Mouse (Mus musculus) midbrain, embryonic 13.5 days (tissue): ENCODE data around the gene Hmmr. TPM values are rescaled to one million over a fixed set of nuclear protein-coding genes. Genes with fewer than 3 reads are reported as not detected.
"Not testable (repeated sequence)": the region's sequence is repeated elsewhere in the genome, so short reads cannot be mapped to it uniquely, and the experiment has no call there.

Source experiments
- ATAC-seq: fragments of 200-750 bp; cut with Nextera tagmentation; 2 replicates; pipeline ENCODE4 v1.8.0; 2017; ENCODE audit warnings: mild to moderate bottlenecking, moderate TSS enrichment, moderate library complexity
- H3K27ac ChIP-seq: fragments of 300-500 bp; sonication (generic); 2 replicates; pipeline ENCODE4 v1.5.1; 2015; ENCODE audit warnings: inconsistent platforms, mild to moderate bottlenecking, moderate library complexity
- H3K27me3 ChIP-seq: fragments of 300-500 bp; sonication (generic); 2 replicates; pipeline ENCODE4 v1.6.1; 2015; ENCODE audit warnings: mild to moderate bottlenecking, inconsistent platforms
- H3K36me3 ChIP-seq: fragments of 300-500 bp; sonication (generic); 2 replicates; pipeline ENCODE4 v1.6.1; 2015; ENCODE audit warnings: mild to moderate bottlenecking, inconsistent platforms
- H3K4me1 ChIP-seq: fragments of 300-500 bp; sonication (generic); replicated peaks from 2 replicates; pipeline ENCODE4 v1.6.1; 2015; ENCODE audit warnings: inconsistent platforms
- H3K4me2 ChIP-seq: fragments of 300-500 bp; sonication (generic); replicated peaks from 2 replicates; pipeline ENCODE4 v1.6.1; 2015; ENCODE audit warnings: moderate library complexity, mild to moderate bottlenecking, inconsistent platforms
- H3K4me3 ChIP-seq: fragments of 300-500 bp; sonication (generic); replicated peaks from 2 replicates; pipeline ENCODE4 v1.5.1; 2015; ENCODE audit warnings: mild to moderate bottlenecking, inconsistent platforms
- H3K9ac ChIP-seq: fragments of 300-500 bp; sonication (generic); replicated peaks from 2 replicates; pipeline ENCODE4 v1.6.1; 2015; ENCODE audit warnings: mild to moderate bottlenecking, inconsistent platforms
- H3K9me3 ChIP-seq: fragments of 300-500 bp; sonication (generic); 2 replicates; pipeline ENCODE4 v1.6.1; 2016; ENCODE audit warnings: mild to moderate bottlenecking, inconsistent platforms
- whole genome bisulfite sequencing: fragments of 180-500 bp; shearing (Covaris S2); methylation state at CpG from one replicate; pipeline ENCODE4 v1.1.7; 2015; 5-methylcytosine and 5-hydroxymethylcytosine counted together
- polyA plus RNA-seq: library from polyadenylated mRNA; unstranded; fragments of >200 nt; fragmentation: Nextera tagmentation; extraction: Ambion mirVana; gene quantifications from 2 replicates; pipeline ENCODE4 v1.2.1, GENCODE M21; 2015

Hmmr gene
- polyA plus RNA-seq, 1 experiment from 2014 or later = 19.2 TPM

GRCm38 (mm10) chr11:40746361-40746760 is 13.1 kb upstream of the Hmmr start:
- no peak for ATAC-seq
- Histone ChIP-seq H3K4me3 (no peak overlapping the region), H3K27me3 (no peaks in the 10 kb centered on the region), H3K36me3 (peaks cover 7% of the 10 kb centered on the region), H3K9me3 (no peaks in the 10 kb centered on the region), H3K27ac (no peak overlapping the region), H3K4me1 (no peaks in the 10 kb centered on the region), H3K9ac (no peak overlapping the region), H3K4me2 (no peak overlapping the region)
- WGBS = 92% methylated on average over 12 of the region's 12 CpGs

- no peak overlapping the region for H3K27ac ChIP-seq
- no peak overlapping the region for H3K9ac ChIP-seq
- WGBS = 93% methylated on average over 3 of the region's 3 CpGs
- H3K36me3 ChIP-seq = peaks cover 21% of the 10 kb centered on the region
- no peak overlapping the region for H3K4me2 ChIP-seq
- no peaks in the 10 kb centered on the region for H3K4me1 ChIP-seq
- no peaks in the 10 kb centered on the region for H3K27me3 ChIP-seq
- no peak overlapping the region for H3K4me3 ChIP-seq
- no peaks in the 10 kb centered on the region for H3K9me3 ChIP-seq
- no peak for ATAC-seq
These were observed 11.1 kb upstream of the Hmmr start for GRCm38 (mm10) chr11:40744348-40744747.

- Histone ChIP-seq H3K36me3 (peaks cover 42% of the 10 kb centered on the region), H3K4me3 (no peak overlapping the region), H3K27me3 (no peaks in the 10 kb centered on the region), H3K27ac (no peak overlapping the region), H3K4me2 (no peak overlapping the region), H3K9ac (no peak overlapping the region), H3K4me1 (no peaks in the 10 kb centered on the region), H3K9me3 (no peaks in the 10 kb centered on the region)
- ATAC-seq = no peak
- 92% methylated on average over 12 of the region's 12 CpGs for WGBS
These were observed 8.5 kb upstream of the Hmmr start for GRCm38 (mm10) chr11:40741605-40742262.

GRCm38 (mm10) chr11:40737369-40737768 is 4.1 kb upstream of the Hmmr start:
- H3K4me1 ChIP-seq = peaks cover 24% of the 10 kb centered on the region
- WGBS = 92% methylated on average over 3 of the region's 3 CpGs
- no peak overlapping the region for H3K9ac ChIP-seq
- H3K36me3 ChIP-seq = peaks cover 46% of the 10 kb centered on the region
- H3K9me3 ChIP-seq = no peaks in the 10 kb centered on the region
- H3K27me3 ChIP-seq = no peaks in the 10 kb centered on the region
- no peak overlapping the region for H3K4me2 ChIP-seq
- no peak overlapping the region for H3K27ac ChIP-seq
- ATAC-seq = no peak
- H3K4me3 ChIP-seq = no peak overlapping the region

GRCm38 (mm10) chr11:40734251-40734752 is 1.1 kb upstream of the Hmmr start:
- H3K9ac ChIP-seq = peak overlapping the region; percentile 91
- H3K27me3 ChIP-seq = no peaks in the 10 kb centered on the region
- H3K4me1 ChIP-seq = peaks cover 35% of the 10 kb centered on the region
- H3K9me3 ChIP-seq = no peaks in the 10 kb centered on the region
- H3K4me2 ChIP-seq = peak overlapping the region; percentile 73
- no peak for ATAC-seq
- peaks cover 25% of the 10 kb centered on the region for H3K36me3 ChIP-seq
- peak overlapping the region; percentile 92 for H3K4me3 ChIP-seq
- H3K27ac ChIP-seq = peak overlapping the region; percentile 78
- 3% methylated on average over 11 of the region's 11 CpGs for WGBS

- no peaks in the 10 kb centered on the region for H3K9me3 ChIP-seq
- H3K36me3 ChIP-seq = peaks cover 15% of the 10 kb centered on the region
- no peak overlapping the region for H3K27ac ChIP-seq
- no peaks in the 10 kb centered on the region for H3K27me3 ChIP-seq
- H3K4me2 ChIP-seq = peak overlapping the region; percentile 75
- H3K4me3 ChIP-seq = peak overlapping the region; percentile 92
- ATAC-seq = no peak
- H3K9ac ChIP-seq = peak overlapping the region; percentile 55; the same call in 1 of the 2 replicates
- WGBS = 1% methylated on average over 14 of the region's 14 CpGs
- H3K4me1 ChIP-seq = peaks cover 35% of the 10 kb centered on the region
These were observed 254 bp downstream of the Hmmr start for GRCm38 (mm10) chr11:40732997-40733338.

GRCm38 (mm10) chr11:40718324-40718723 is 14.9 kb downstream of the Hmmr start:
- Histone ChIP-seq H3K9me3 (no peaks in the 10 kb centered on the region), H3K27me3 (no peaks in the 10 kb centered on the region), H3K4me1 (no peaks in the 10 kb centered on the region), H3K9ac (no peak overlapping the region), H3K4me2 (no peak overlapping the region), H3K4me3 (no peak overlapping the region), H3K36me3 (peaks cover 47% of the 10 kb centered on the region), H3K27ac (no peak overlapping the region)
- no peak for ATAC-seq

GRCm38 (mm10) chr11:40715524-40715923 is 17.7 kb downstream of the Hmmr start:
- 96% methylated on average over 5 of the region's 5 CpGs for WGBS

GRCm38 (mm10) chr11:40713858-40714257 is 19.4 kb downstream of the Hmmr start:
- H3K27me3 ChIP-seq = no peaks in the 10 kb centered on the region
- H3K9ac ChIP-seq = no peak overlapping the region
- no peaks in the 10 kb centered on the region for H3K9me3 ChIP-seq
- peaks cover 41% of the 10 kb centered on the region for H3K36me3 ChIP-seq
- H3K27ac ChIP-seq = no peak overlapping the region
- H3K4me1 ChIP-seq = no peaks in the 10 kb centered on the region
- 90% methylated on average over 8 of the region's 8 CpGs for WGBS
- no peak for ATAC-seq
- H3K4me3 ChIP-seq = no peak overlapping the region
- no peak overlapping the region for H3K4me2 ChIP-seq

More at GRCm38 (mm10) chr11:40715524-40715923, 17.7 kb downstream of the Hmmr start:
- no peak overlapping the region for H3K4me2 ChIP-seq
- H3K9ac ChIP-seq = no peak overlapping the region
- H3K36me3 ChIP-seq = peaks cover 31% of the 10 kb centered on the region
- no peak for ATAC-seq
- no peak overlapping the region for H3K27ac ChIP-seq
- H3K27me3 ChIP-seq = no peaks in the 10 kb centered on the region
- no peaks in the 10 kb centered on the region for H3K4me1 ChIP-seq
- H3K4me3 ChIP-seq = no peak overlapping the region
- no peaks in the 10 kb centered on the region for H3K9me3 ChIP-seq

- not testable (repeated sequence) for H3K27me3 ChIP-seq, ATAC-seq, H3K4me3 ChIP-seq, H3K4me2 ChIP-seq, H3K4me1 ChIP-seq, H3K9ac ChIP-seq, H3K27ac ChIP-seq, H3K9me3 ChIP-seq
- WGBS = 91% methylated on average over 6 of the region's 6 CpGs
- H3K36me3 ChIP-seq = peaks cover 41% of the 10 kb centered on the region
These were observed 23.3 kb downstream of the Hmmr start for GRCm38 (mm10) chr11:40709899-40710298.

GRCm38 (mm10) chr11:40695103-40695502 is 38.1 kb downstream of the Hmmr start, which contains the start of gene Mat2b:
TSS of gene Mat2b (minus strand) at chr11:40695203.
- Histone ChIP-seq H3K36me3 (no peaks in the 10 kb centered on the region), H3K4me3 (peak within 1 kb of the TSS; percentile 89), H3K27me3 (no peaks in the 10 kb centered on the region), H3K27ac (peak within 1 kb of the TSS; percentile 88), H3K4me2 (peak within 1 kb of the TSS; percentile 98), H3K9ac (peak within 1 kb of the TSS; percentile 84), H3K4me1 (peaks cover 33% of the 10 kb centered on the region), H3K9me3 (no peaks in the 10 kb centered on the region)
- 90% methylated on average over 9 of the region's 9 CpGs for WGBS
- no peak for ATAC-seq

GRCm38 (mm10) chr11:40694311-40695087 is 38.7 kb downstream of the Hmmr start:
- Histone ChIP-seq H3K4me3 (peak overlapping the region; percentile 89), H3K4me1 (peaks cover 39% of the 10 kb centered on the region), H3K9ac (peak overlapping the region; percentile 84), H3K9me3 (no peaks in the 10 kb centered on the region), H3K27ac (peak overlapping the region; percentile 88), H3K36me3 (no peaks in the 10 kb centered on the region), H3K27me3 (no peaks in the 10 kb centered on the region), H3K4me2 (peak overlapping the region; percentile 98)
- under 1% methylated on average over 31 of the region's 31 CpGs for WGBS
- ATAC-seq = peak; percentile 58
